Mouse (Mus musculus) embryonic facial prominence, embryonic 13.5 days (tissue): ENCODE data around the gene Shld2. TPM values are rescaled to one million over a fixed set of nuclear protein-coding genes. Genes with fewer than 3 reads are reported as not detected.

Source experiments
- ATAC-seq: fragments of 200-750 bp; cut with Nextera tagmentation; 2 replicates; pipeline ENCODE4 v1.8.0; 2017; ENCODE audit warnings: low read depth; ENCODE audit not compliant: insufficient number of reproducible peaks, insufficient read depth, low FRiP score, low TSS enrichment
- H3K27ac ChIP-seq: fragments of 300-500 bp; sonication (generic); 2 replicates; pipeline ENCODE4 v1.5.1; 2015; ENCODE audit warnings: moderate library complexity, mild to moderate bottlenecking, inconsistent platforms
- H3K27me3 ChIP-seq: fragments of 300-500 bp; sonication (generic); 2 replicates; pipeline ENCODE4 v1.6.1; 2015; ENCODE audit warnings: mild to moderate bottlenecking, inconsistent platforms
- H3K36me3 ChIP-seq: fragments of 300-500 bp; sonication (generic); 2 replicates; pipeline ENCODE4 v1.6.1; 2015; ENCODE audit warnings: mild to moderate bottlenecking, inconsistent platforms
- H3K4me1 ChIP-seq: fragments of 300-500 bp; sonication (generic); 2 replicates; pipeline ENCODE4 v1.6.1; 2015; ENCODE audit warnings: inconsistent platforms
- H3K4me2 ChIP-seq: fragments of 300-500 bp; sonication (generic); 2 replicates; pipeline ENCODE4 v1.6.1; 2015; ENCODE audit warnings: moderate library complexity, mild to moderate bottlenecking, inconsistent platforms
- H3K4me3 ChIP-seq: fragments of 300-500 bp; sonication (generic); 2 replicates; pipeline ENCODE4 v1.5.1; 2015; ENCODE audit warnings: mild to moderate bottlenecking, inconsistent platforms
- H3K9ac ChIP-seq: fragments of 300-500 bp; sonication (generic); 2 replicates; pipeline ENCODE4 v1.6.1; 2015; ENCODE audit warnings: mild to moderate bottlenecking, inconsistent platforms
- H3K9me3 ChIP-seq: fragments of 300-500 bp; sonication (generic); 2 replicates; pipeline ENCODE4 v1.6.1; 2016; ENCODE audit warnings: inconsistent platforms
- WGBS: fragments of 180-500 bp; shearing (Covaris S2); methylation state at CpG from one replicate; pipeline ENCODE4 v1.1.7; 2015; ENCODE audit warnings: mixed read lengths; 5-methylcytosine and 5-hydroxymethylcytosine counted together
- polyA plus RNA-seq: library from polyadenylated mRNA; unstranded; fragments of >200 nt; fragmentation: Nextera tagmentation; extraction: Ambion mirVana; gene quantifications from 2 replicates; pipeline ENCODE4 v1.2.1, GENCODE M21; 2015

Shld2 gene
- polyA plus RNA-seq, 1 experiment from 2014 or later = 15.8 TPM

- no peak overlapping the region for H3K9ac ChIP-seq
- H3K36me3 ChIP-seq = 0 out of 2 replicates have a peak, but pooled peaks cover 16% of the 10 kb centered on the region
- 82% methylated on average over 5 of the region's 5 CpGs for WGBS
- H3K4me1 ChIP-seq = peaks cover 6% of the 10 kb centered on the region; the same call in 1 of the 2 replicates
- H3K27ac ChIP-seq = no peak overlapping the region
- H3K4me2 ChIP-seq = no peak overlapping the region
- ATAC-seq = no peak
- no peaks in the 10 kb centered on the region for H3K27me3 ChIP-seq
- no peaks in the 10 kb centered on the region for H3K9me3 ChIP-seq
- no peak overlapping the region for H3K4me3 ChIP-seq
These were observed 7.5 kb downstream of the Shld2 start for GRCm38 (mm10) chr14:34302681-34303242.

GRCm38 (mm10) chr14:34298871-34299700, 11.2 kb downstream of the Shld2 start:
- no peaks in the 10 kb centered on the region for H3K9me3 ChIP-seq
- no peak overlapping the region for H3K9ac ChIP-seq
- no peak overlapping the region for H3K4me2 ChIP-seq
- H3K4me3 ChIP-seq = no peak overlapping the region
- H3K4me1 ChIP-seq = peaks cover 9% of the 10 kb centered on the region; the same call in 1 of the 2 replicates
- 0 out of 2 replicates have a peak, but pooled peaks cover 12% of the 10 kb centered on the region for H3K36me3 ChIP-seq
- 68% methylated on average over 11 of the region's 11 CpGs for whole genome bisulfite sequencing
- H3K27ac ChIP-seq = no peak overlapping the region
- no peak for ATAC-seq
- H3K27me3 ChIP-seq = no peaks in the 10 kb centered on the region

- 0 out of 2 replicates have a peak, but pooled peaks cover 11% of the 10 kb centered on the region for H3K36me3 ChIP-seq
- WGBS = 52% methylated on average over 2 of the region's 2 CpGs
- no peak overlapping the region for H3K9ac ChIP-seq
- H3K4me3 ChIP-seq = no peak overlapping the region
- H3K4me1 ChIP-seq = peaks cover 9% of the 10 kb centered on the region; the same call in 1 of the 2 replicates
- no peaks in the 10 kb centered on the region for H3K27me3 ChIP-seq
- H3K27ac ChIP-seq = no peak overlapping the region
- H3K9me3 ChIP-seq = no peaks in the 10 kb centered on the region
- H3K4me2 ChIP-seq = no peak overlapping the region
- no peak for ATAC-seq
These were observed 12.7 kb downstream of the Shld2 start for GRCm38 (mm10) chr14:34297634-34298033.

- Histone ChIP-seq H3K27me3 (no peaks in the 10 kb centered on the region), H3K4me1 (peaks cover 9% of the 10 kb centered on the region; the same call in 1 of the 2 replicates), H3K27ac (no peak overlapping the region), H3K9me3 (no peaks in the 10 kb centered on the region), H3K9ac (no peak overlapping the region), H3K36me3 (0 out of 2 replicates have a peak, but pooled peaks cover 5% of the 10 kb centered on the region), H3K4me2 (no peak overlapping the region), H3K4me3 (no peak overlapping the region)
- 69% methylated on average over 4 of the region's 4 CpGs for WGBS
- ATAC-seq = no peak
These were observed 13.3 kb downstream of the Shld2 start for GRCm38 (mm10) chr14:34297038-34297437.

GRCm38 (mm10) chr14:34296350-34296749, 13.9 kb downstream of the Shld2 start:
- Histone ChIP-seq H3K27ac (no peak overlapping the region), H3K4me1 (peaks cover 9% of the 10 kb centered on the region; the same call in 1 of the 2 replicates), H3K36me3 (0 out of 2 replicates have a peak, but pooled peaks cover 2% of the 10 kb centered on the region), H3K4me2 (no peak overlapping the region), H3K4me3 (no peak overlapping the region), H3K27me3 (no peaks in the 10 kb centered on the region), H3K9me3 (no peaks in the 10 kb centered on the region), H3K9ac (no peak overlapping the region)
- ATAC-seq = no peak
- WGBS = 84% methylated on average over 7 of the region's 7 CpGs

GRCm38 (mm10) chr14:34293641-34294040, 16.7 kb downstream of the Shld2 start:
- peaks cover 3% of the 10 kb centered on the region; the same call in 1 of the 2 replicates for H3K4me1 ChIP-seq
- H3K27ac ChIP-seq = no peak overlapping the region
- 0 out of 2 replicates have a peak, but pooled peaks cover 2% of the 10 kb centered on the region for H3K36me3 ChIP-seq
- ATAC-seq = no peak
- WGBS = 90% methylated on average over 3 of the region's 3 CpGs
- H3K4me2 ChIP-seq = no peak overlapping the region
- no peaks in the 10 kb centered on the region for H3K27me3 ChIP-seq
- H3K9ac ChIP-seq = no peak overlapping the region
- H3K9me3 ChIP-seq = no peaks in the 10 kb centered on the region
- H3K4me3 ChIP-seq = no peak overlapping the region

- Histone ChIP-seq H3K4me2 (no peak overlapping the region), H3K9me3 (no peaks in the 10 kb centered on the region), H3K36me3 (0 out of 2 replicates have a peak, but pooled peaks cover 2% of the 10 kb centered on the region), H3K27ac (no peak overlapping the region), H3K9ac (no peak overlapping the region), H3K27me3 (no peaks in the 10 kb centered on the region), H3K4me1 (no peaks in the 10 kb centered on the region), H3K4me3 (no peak overlapping the region)
- 55% methylated on average over 1 of the region's 1 CpGs for WGBS
- ATAC-seq = no peak
These were observed 20.1 kb downstream of the Shld2 start for GRCm38 (mm10) chr14:34290229-34290628.

GRCm38 (mm10) chr14:34289259-34290015, 20.9 kb downstream of the Shld2 start:
- Histone ChIP-seq H3K4me1 (no peaks in the 10 kb centered on the region), H3K4me2 (no peak overlapping the region), H3K27me3 (no peaks in the 10 kb centered on the region), H3K9ac (no peak overlapping the region), H3K4me3 (no peak overlapping the region), H3K36me3 (0 out of 2 replicates have a peak, but pooled peaks cover 2% of the 10 kb centered on the region), H3K9me3 (no peaks in the 10 kb centered on the region), H3K27ac (no peak overlapping the region)
- 88% methylated on average over 3 of the region's 3 CpGs for whole genome bisulfite sequencing
- no peak for ATAC-seq

- Histone ChIP-seq H3K27ac (no peak overlapping the region), H3K9ac (no peak overlapping the region), H3K4me1 (no peaks in the 10 kb centered on the region), H3K9me3 (no peaks in the 10 kb centered on the region), H3K4me2 (no peak overlapping the region), H3K27me3 (no peaks in the 10 kb centered on the region), H3K36me3 (no peaks in the 10 kb centered on the region), H3K4me3 (no peak overlapping the region)
- no peak for ATAC-seq
- 76% methylated on average over 2 of the region's 2 CpGs for WGBS
These were observed 21.9 kb downstream of the Shld2 start for GRCm38 (mm10) chr14:34288396-34288795.

GRCm38 (mm10) chr14:34281736-34282269, 28.5 kb downstream of the Shld2 start:
- Histone ChIP-seq H3K27me3 (no peaks in the 10 kb centered on the region), H3K4me1 (no peaks in the 10 kb centered on the region), H3K9me3 (no peaks in the 10 kb centered on the region), H3K4me3 (no peak overlapping the region), H3K9ac (no peak overlapping the region), H3K36me3 (no peaks in the 10 kb centered on the region), H3K4me2 (no peak overlapping the region), H3K27ac (no peak overlapping the region)
- WGBS = 92% methylated on average over 5 of the region's 5 CpGs
- no peak for ATAC-seq

- Histone ChIP-seq H3K9me3 (no peaks in the 10 kb centered on the region), H3K4me2 (no peak overlapping the region), H3K4me1 (no peaks in the 10 kb centered on the region), H3K27ac (no peak overlapping the region), H3K4me3 (no peak overlapping the region), H3K9ac (no peak overlapping the region), H3K36me3 (no peaks in the 10 kb centered on the region), H3K27me3 (no peaks in the 10 kb centered on the region)
- 82% methylated on average over 2 of the region's 2 CpGs for WGBS
- ATAC-seq = no peak
These were observed 29.5 kb downstream of the Shld2 start for GRCm38 (mm10) chr14:34280798-34281197.
